Mouse (Mus musculus) small intestine, adult 2 months (tissue): ENCODE results near the gene Agtr1a. TPM values are rescaled to one million over a fixed set of nuclear protein-coding genes. Genes with fewer than 3 reads are reported as not detected.

ENCODE experiments used
- H3K27ac ChIP-seq: fragments of 200-500 bp; 2 replicates; pipeline ENCODE4 v1.5.1; 2012; ENCODE audit warnings: low read depth, low read length, control low read depth, inconsistent platforms; ENCODE audit not compliant: insufficient read depth
- H3K27me3 ChIP-seq: fragments of 200-500 bp; 2 replicates; pipeline ENCODE4 v1.6.1; 2012; ENCODE audit warnings: mild to moderate bottlenecking, moderate library complexity, low read length, inconsistent platforms; ENCODE audit not compliant: control insufficient read depth, insufficient read depth
- H3K36me3 ChIP-seq: fragments of 200-500 bp; 2 replicates; pipeline ENCODE4 v1.6.1; 2012; ENCODE audit warnings: mild to moderate bottlenecking, low read length, control low read depth, inconsistent platforms; ENCODE audit not compliant: control insufficient read depth, insufficient read depth
- H3K4me1 ChIP-seq: fragments of 200-500 bp; 2 replicates; pipeline ENCODE4 v1.6.1; 2012; ENCODE audit warnings: low read length, inconsistent platforms, mixed read lengths; ENCODE audit not compliant: control insufficient read depth, insufficient read depth, insufficient read length
- H3K4me3 ChIP-seq: fragments of 200-500 bp; 2 replicates; pipeline ENCODE4 v1.5.1; 2012; ENCODE audit warnings: low read depth, mild to moderate bottlenecking, control low read depth, inconsistent platforms, low read length, moderate library complexity
- CTCF ChIP-seq: fragments of 200-500 bp; IDR thresholded peaks from 2 replicates; pipeline ENCODE4 v1.5.1; 2012; ENCODE audit warnings: low read depth, mild to moderate bottlenecking, control low read depth, inconsistent platforms, low read length, moderate library complexity, mixed read lengths; ENCODE audit not compliant: insufficient replicate concordance, insufficient read length; ENCODE audit errors: extremely low read depth
- POLR2A ChIP-seq: fragments of 200-500 bp; IDR thresholded peaks from 2 replicates; pipeline ENCODE4 v1.6.1; 2012; ENCODE audit warnings: low read depth, mild to moderate bottlenecking, control low read depth, inconsistent platforms, low read length, moderate library complexity
- WGBS: fragments of 180-500 bp; shearing (Covaris S2); methylation state at CpG from one replicate; pipeline ENCODE4 v1.1.7; 2018; 5-methylcytosine and 5-hydroxymethylcytosine counted together
- polyA plus RNA-seq: library from polyadenylated mRNA; depleted of rRNA; stranded (reverse); fragments of >200 nt; gene quantifications from 2 replicates; pipeline ENCODE4 v1.2.3, GENCODE M21; 2012

The Agtr1a gene
- polyA plus RNA-seq, 1 experiment = 2.1 TPM

GRCm38 (mm10) chr13:30336913-30337312 is 672 bp downstream of the Agtr1a start:
- H3K4me3 ChIP-seq = peak overlapping the region; percentile 19; the same call in 1 of the 2 replicates
- H3K4me1 ChIP-seq = no peaks in the 10 kb centered on the region
- H3K27ac ChIP-seq = no peak overlapping the region
- no peak for TF ChIP-seq CTCF
- TF ChIP-seq POLR2A = no peak
- H3K36me3 ChIP-seq = no peaks in the 10 kb centered on the region
- 39% methylated on average over 9 of the region's 9 CpGs for WGBS
- H3K27me3 ChIP-seq = peaks cover 15% of the 10 kb centered on the region

- H3K4me1 ChIP-seq = no peaks in the 10 kb centered on the region
- H3K27ac ChIP-seq = no peak overlapping the region
- no peak for TF ChIP-seq CTCF
- TF ChIP-seq POLR2A = no peak
- WGBS = 68% methylated on average over 7 of the region's 7 CpGs
- no peak overlapping the region for H3K4me3 ChIP-seq
- no peaks in the 10 kb centered on the region for H3K36me3 ChIP-seq
- H3K27me3 ChIP-seq = peaks cover 15% of the 10 kb centered on the region
Measured at GRCm38 (mm10) chr13:30337646-30338045, 1.4 kb downstream of the Agtr1a start.

- 66% methylated on average over 5 of the region's 5 CpGs for WGBS
- TF ChIP-seq CTCF (no peak), POLR2A (no peak)
- Histone ChIP-seq H3K36me3 (no peaks in the 10 kb centered on the region), H3K27me3 (peaks cover 15% of the 10 kb centered on the region), H3K4me3 (no peak overlapping the region), H3K4me1 (no peaks in the 10 kb centered on the region), H3K27ac (no peak overlapping the region)
Measured at GRCm38 (mm10) chr13:30338576-30338975, 2.3 kb downstream of the Agtr1a start.

- no peak overlapping the region for H3K27ac ChIP-seq
- WGBS = 85% methylated on average over 8 of the region's 8 CpGs
- peaks cover 15% of the 10 kb centered on the region for H3K27me3 ChIP-seq
- H3K4me1 ChIP-seq = no peaks in the 10 kb centered on the region
- no peak overlapping the region for H3K4me3 ChIP-seq
- TF ChIP-seq CTCF = no peak
- no peak for TF ChIP-seq POLR2A
- no peaks in the 10 kb centered on the region for H3K36me3 ChIP-seq
Measured at GRCm38 (mm10) chr13:30339927-30340326, 3.7 kb downstream of the Agtr1a start.

GRCm38 (mm10) chr13:30341987-30342898 is 6.0 kb downstream of the Agtr1a start:
- H3K36me3 ChIP-seq = no peaks in the 10 kb centered on the region
- H3K27me3 ChIP-seq = 0 out of 2 replicates have a peak, but pooled peaks cover under 1% of the 10 kb centered on the region
- H3K4me1 ChIP-seq = no peaks in the 10 kb centered on the region
- WGBS = 86% methylated on average over 19 of the region's 19 CpGs
- no peak overlapping the region for H3K27ac ChIP-seq
- TF ChIP-seq POLR2A (no peak), CTCF (no peak)
- no peak overlapping the region for H3K4me3 ChIP-seq

GRCm38 (mm10) chr13:30345427-30345913 is 9.2 kb downstream of the Agtr1a start:
- H3K27me3 ChIP-seq = no peaks in the 10 kb centered on the region
- H3K27ac ChIP-seq = no peak overlapping the region
- H3K36me3 ChIP-seq = no peaks in the 10 kb centered on the region
- no peaks in the 10 kb centered on the region for H3K4me1 ChIP-seq
- TF ChIP-seq POLR2A (no peak), CTCF (no peak)
- H3K4me3 ChIP-seq = no peak overlapping the region
- 76% methylated on average over 11 of the region's 11 CpGs for WGBS

- Histone ChIP-seq H3K4me3 (no peak overlapping the region), H3K4me1 (no peaks in the 10 kb centered on the region), H3K27me3 (no peaks in the 10 kb centered on the region), H3K27ac (no peak overlapping the region), H3K36me3 (no peaks in the 10 kb centered on the region)
- WGBS = 56% methylated on average over 4 of the region's 4 CpGs
- TF ChIP-seq POLR2A (no peak), CTCF (no peak)
Measured at GRCm38 (mm10) chr13:30346881-30347280, 10.6 kb downstream of the Agtr1a start.
